Mouse (Mus musculus) gastrocnemius, postnatal 36 days (tissue): ENCODE data around the gene Dnah7b. TPM values are rescaled to one million over a fixed set of nuclear protein-coding genes. Genes with fewer than 3 reads are reported as not detected.
"Not testable (repeated sequence)": the region's sequence is repeated elsewhere in the genome, so short reads cannot be mapped to it uniquely, and the experiment has no call there.

Experiments used
- DNase-seq, 2 experiments: peaks; one replicate each; pipeline ENCODE4 v3.0.0; 2022
- intact Hi-C: fragments of 180-260 bp; cut with DNase I; formaldehyde crosslinking; loops from one replicate; pipeline ENCODE4 v1.15.1; 2025
- long read RNA-seq, 2 experiments: library from polyadenylated mRNA; stranded (forward); transcript quantifications; one replicate each; pipeline ENCODE4 v2.0.0; 2021
- total RNA-seq, 2 experiments: library from RNA; stranded (reverse); gene quantifications; 2 replicates each; pipeline ENCODE4 v1.2.3; 2021

Gene Dnah7b
- under 1 TPM; 0.10 to 0.13 TPM for total RNA-seq
- long read RNA-seq, experiment 1: 0 reads
- long read RNA-seq, experiment 2: 0 reads

DNA sequence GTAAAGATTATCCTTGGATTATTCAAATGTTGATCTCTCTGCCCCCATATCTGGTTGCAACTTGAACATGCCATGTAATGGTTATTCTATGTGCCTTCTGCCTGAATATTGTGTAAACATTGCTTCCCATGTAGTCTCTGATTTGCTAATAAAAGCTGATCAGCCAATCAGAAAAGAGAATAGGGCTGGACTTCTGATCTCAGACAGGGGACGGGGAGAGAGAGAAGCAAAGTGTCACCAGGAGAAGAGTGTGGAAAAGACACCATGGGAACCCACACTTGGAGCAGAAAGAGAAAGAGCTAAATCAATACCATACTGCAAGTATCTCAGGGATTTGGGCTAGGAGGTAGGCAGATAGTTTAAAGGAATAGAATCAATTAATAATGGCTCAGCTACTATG lies at the start of gene Dnah7b:
Gene Dnah7b, plus strand, starts transcription at position 301 of the 400 bp plus-strand sequence.
- intact Hi-C loops: no loop called here

DNA sequence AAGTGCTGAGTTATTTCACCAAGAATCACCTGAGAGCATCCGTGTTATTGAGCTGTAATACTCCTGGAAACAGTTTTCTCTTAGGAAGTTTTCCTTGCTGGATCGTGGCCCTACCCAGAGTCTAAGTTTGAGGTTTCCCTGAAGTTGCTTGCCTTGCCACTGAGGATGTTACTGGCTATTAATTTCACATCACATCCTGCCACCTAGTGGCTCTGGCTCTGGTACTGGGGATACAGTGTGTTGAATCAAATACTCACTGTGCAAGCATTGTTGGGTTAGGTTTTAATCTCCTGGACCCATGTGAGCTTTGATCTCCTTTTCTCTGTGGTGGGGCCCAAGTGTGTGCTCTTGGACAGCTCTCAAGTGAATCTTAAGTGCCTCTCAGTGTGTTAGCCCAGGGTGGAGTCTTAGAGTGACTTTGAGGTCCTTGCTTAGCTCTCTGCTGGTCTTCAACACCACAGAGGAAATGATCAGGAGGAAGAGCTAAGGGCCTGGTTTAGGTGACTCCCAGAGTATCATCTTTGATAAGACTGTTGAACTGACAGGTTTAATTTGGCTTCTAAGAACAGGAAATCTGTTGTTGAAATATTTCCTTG lies 47.6 kb upstream of the Dnah7b start:
- DNase-seq: peak in 1 of 2 experiments; percentile 19
- intact Hi-C loops: loop anchor here (5.0 kb wide), 1 partner anchor 196 kb away; no protein-coding TSS in a partner anchor

More for the DNA sequence above, at the start of gene Dnah7b:
- no peak for DNase-seq

DNA sequence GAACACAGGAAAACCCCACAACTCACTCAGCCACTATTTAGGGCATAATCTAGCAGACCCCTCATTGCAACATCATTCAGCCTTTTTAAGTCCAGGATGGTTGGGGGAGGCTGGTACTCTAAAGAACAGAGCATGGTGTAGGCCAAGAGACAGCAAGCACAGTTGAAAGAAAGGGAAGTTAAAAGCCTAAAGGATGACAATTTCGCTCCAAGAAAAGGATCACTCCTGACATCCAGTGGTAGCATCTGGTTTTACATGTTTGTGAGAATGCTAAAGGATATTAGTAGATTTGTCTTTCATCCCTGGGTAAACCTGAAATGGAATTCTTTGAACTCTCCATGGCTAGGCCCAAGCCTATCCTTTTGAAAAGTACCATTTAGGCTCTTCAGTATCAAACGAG lies 43.9 kb upstream of the Dnah7b start:
- intact Hi-C loops: no loop called here
- no peak for DNase-seq

DNA sequence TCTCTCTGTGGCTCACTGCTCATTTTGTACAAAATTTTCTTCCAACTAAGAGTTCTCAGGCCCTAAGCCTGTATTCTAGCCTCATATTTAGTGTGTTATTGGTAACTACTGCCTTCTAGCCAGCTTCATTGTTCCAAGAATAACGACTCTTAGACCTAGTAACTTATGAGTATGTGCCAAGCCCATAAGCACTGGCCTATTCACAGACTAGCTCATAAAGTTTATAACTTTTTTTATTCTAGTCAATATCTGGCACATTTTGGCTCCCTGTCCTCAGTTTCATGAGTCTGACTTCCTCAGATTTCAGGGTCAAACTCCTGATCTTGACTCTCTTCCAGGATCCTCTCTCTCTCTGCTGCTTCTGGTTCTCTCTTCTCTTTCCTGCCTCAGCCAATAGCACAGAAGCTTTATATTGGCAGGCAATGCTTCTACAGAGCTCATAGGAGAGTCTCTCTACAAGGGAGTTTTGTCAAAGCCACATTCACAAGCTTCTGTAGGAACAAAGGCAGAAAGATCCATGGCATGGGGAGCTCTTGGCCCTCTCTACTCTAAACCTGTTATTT lies 34.0 kb upstream of the Dnah7b start:
- DNase-seq: no peak
- intact Hi-C loops: no loop called here

DNA sequence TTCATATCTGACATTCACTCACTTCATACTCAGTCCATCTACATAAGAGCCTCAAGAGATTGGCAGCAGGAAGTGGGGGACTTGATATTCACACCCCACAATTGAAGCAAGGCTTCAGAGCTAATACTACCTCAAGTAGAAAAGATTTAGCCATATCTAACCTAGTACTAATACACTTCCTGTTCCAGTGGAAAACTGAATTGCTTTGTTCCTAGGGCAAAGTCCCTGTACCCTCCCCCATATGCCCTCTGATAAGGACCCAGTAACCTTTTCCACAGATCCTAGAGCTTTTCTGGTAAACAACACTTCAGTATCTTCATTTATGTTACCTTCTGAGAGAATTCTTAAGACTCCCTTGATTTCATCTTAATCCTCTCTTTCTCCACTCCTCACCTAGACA lies 17.9 kb upstream of the Dnah7b start:
- no peak for DNase-seq
- intact Hi-C loops: no loop called here

DNA sequence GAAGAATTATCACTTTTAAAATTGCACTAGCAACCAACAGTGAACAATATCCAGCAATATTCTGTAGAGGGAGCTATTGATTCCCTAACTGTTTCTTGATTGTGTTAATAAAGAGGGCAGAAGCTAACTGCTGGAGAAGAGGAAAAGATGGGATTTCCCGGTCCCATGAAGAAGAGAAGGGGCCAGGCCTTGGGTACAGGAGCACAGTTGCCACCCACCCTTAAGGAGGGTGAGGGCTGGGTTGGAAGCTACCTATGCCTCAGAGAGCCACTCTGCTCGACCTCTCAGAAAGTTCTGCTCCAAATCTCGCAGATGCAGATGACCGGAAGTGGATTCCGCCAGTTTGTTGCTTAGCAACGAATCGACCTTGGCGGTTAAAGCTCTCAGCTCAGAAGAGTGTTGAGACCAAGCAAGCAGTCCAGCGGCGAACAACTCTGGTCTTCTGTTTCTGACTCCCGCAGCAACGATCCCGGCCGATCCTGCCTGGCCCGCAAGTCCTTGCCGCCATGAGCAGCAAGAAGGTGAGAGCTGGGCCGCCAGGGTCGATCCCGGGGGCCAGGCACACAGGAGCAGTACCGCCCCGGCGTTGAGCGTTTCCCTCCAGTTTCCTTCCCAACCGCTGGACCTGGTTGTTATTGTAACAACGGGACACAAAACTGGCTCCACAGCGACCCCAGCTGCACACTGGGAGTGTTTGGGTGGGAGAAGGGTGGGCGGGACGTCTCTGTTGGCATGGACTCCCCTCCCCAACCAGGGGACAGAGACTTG lies 553 bp downstream of the Dnah7b start:
- intact Hi-C loops: no loop called here
- DNase-seq: peak; percentile 30 to 58

DNA sequence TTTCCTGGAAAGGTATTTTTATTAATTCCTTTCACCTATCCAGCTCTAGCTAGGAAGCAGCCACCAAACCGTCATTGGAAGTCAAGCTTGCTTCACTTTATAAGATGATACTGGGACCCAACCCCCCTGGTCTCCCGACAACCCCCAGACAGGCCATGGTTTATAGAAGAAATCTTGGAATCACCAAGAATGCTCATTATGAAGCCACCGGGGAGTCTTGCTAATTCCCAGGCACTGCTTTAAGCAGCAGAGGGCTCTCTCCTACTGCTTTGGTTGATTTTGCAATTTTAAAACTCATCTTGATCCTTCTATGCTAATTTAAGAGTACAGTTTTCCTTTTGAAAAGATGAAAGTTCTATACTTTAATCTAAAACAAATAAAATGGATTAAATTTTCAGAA lies 2.7 kb downstream of the Dnah7b start:
- DNase-seq, intact Hi-C loops: not testable (repeated sequence)

DNA sequence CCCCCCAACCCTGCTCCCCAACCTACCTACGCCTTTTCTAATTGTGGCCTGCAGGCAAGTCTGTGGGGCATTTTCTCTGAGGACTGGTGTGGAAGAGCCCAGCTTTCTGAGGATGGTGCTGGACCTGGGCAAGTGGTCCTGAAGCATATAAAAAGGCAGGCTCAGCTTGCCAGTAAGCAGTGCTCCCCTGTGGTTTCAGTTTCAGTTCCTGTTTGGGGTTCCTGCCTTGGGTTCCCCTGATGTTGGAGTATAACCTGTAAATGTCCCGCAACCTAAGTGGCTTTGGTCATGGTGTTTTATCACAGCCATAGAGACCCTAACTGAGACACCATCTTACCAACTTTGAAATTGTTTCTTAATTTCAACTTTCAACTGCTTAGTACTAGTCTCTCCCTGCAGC lies 11.8 kb downstream of the Dnah7b start:
- intact Hi-C loops: no loop called here
- no peak for DNase-seq

DNA sequence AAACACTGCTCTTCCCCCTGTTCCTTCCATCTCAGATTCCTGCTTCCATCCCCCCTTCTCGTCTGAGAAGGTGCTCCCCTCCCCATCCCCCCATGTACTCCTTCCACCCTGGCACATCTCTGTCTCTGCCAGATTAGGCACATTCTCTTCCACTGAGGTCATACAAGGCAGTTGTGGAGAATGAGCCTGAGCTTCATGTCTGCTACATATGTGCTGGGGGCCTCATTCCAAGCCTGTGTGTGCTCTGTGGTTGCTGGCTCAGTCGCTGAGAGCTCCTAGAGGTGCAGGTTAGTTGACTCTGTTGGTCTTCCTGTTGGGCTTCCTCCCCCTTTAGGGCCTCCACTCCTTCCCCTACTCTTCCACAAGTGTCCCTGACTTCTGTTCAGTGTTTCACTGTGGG lies 34.4 kb downstream of the Dnah7b start:
- no peak for DNase-seq
- intact Hi-C loops: no loop called here

DNA sequence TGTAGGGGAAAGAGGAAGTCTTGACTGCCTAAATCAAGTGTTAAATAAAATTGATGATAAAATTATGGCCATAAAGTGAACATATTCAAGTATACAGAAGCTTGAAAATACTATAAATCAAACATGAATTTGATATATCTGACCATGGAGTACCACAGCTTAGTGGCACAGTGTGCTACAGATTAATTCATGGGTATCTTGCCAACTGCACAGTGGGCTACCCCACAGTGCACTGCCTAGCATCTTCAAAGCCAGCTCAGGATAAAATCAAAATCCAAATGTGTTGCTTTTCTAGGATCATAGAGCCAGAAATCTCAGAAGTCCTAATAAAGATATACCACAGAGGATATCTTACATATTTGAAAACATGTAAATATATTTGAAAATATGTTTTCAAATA lies 46.5 kb downstream of the Dnah7b start:
- DNase-seq, intact Hi-C loops: not testable (repeated sequence)

DNA sequence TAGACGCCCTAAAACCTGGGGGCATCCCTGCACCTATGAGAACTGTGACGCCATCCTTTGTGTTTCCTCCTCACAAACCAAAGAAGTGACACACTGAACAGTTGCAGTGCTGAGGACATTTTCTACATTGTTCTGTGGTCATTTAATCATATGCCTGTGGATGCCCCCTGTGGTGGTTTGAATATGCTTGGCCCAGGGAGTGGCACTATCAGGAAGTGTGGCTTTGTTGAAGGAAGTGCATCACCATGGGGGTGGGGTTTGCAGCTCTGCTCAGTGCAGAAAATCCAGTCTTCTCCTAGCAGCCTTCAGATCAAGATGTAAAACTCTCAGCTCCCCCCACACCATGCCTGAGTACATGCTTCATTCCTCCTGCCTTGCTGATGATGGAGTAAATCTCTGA lies 51.1 kb downstream of the Dnah7b start:
- intact Hi-C loops, DNase-seq: not testable (repeated sequence)

DNA sequence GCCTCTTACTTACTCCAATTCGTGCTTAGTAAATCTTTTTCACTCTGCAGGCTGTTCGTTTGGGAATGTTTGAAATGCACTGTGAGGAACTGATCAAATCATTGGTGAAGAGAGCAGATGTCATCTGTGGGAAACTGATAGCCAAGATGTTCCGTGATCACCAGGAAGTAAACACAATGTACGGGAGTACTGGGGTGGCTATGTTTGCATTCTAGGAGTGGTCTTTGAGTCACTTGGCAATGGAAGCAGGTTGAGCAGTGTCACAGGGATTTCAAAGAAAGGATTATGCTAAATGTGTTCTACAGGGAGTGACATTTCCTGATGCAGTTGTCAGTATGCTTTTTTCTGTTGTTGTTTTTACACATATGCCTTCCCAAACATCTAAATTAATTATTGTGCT lies 61.9 kb downstream of the Dnah7b start:
- no peak for DNase-seq
- intact Hi-C loops: no loop called here

DNA sequence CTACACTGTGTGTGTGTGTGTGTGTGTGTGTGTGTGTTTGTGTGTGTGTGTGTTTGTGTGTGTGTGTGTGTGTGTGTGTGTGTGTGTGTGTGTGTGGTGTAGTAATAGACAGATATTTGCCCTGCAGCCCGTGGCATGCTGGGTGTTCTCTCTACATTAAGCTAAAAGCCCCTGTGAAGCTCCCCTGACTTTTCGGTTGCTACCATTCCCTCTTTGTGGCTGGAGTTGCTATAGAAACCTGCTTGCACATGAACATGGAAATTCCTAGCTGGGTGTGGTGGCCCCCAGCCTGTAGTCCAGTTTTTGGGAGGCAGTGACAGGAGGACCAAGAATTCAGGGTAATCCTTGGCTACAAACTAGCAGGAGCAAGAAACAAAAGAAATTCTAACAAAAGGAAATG lies 130.7 kb downstream of the Dnah7b start:
- DNase-seq, intact Hi-C loops: not testable (repeated sequence)

DNA sequence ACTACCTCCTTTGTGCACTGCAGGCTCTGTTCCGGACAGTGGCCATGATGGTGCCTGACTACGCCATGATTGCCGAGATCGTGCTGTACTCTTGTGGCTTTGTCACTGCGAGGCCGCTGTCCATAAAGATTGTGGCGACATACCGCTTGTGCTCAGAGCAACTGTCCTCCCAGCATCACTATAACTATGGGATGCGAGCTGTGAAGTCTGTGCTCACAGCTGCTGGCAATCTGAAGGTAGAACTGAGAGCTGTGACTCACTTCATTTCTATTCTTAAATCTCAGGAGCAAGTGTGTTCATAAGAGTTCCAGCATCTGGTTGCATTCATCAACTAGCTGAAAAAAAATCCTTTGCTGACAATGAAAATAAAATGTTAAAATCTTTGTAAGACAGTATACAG lies 135.1 kb downstream of the Dnah7b start:
- intact Hi-C loops: not testable (repeated sequence)

DNA sequence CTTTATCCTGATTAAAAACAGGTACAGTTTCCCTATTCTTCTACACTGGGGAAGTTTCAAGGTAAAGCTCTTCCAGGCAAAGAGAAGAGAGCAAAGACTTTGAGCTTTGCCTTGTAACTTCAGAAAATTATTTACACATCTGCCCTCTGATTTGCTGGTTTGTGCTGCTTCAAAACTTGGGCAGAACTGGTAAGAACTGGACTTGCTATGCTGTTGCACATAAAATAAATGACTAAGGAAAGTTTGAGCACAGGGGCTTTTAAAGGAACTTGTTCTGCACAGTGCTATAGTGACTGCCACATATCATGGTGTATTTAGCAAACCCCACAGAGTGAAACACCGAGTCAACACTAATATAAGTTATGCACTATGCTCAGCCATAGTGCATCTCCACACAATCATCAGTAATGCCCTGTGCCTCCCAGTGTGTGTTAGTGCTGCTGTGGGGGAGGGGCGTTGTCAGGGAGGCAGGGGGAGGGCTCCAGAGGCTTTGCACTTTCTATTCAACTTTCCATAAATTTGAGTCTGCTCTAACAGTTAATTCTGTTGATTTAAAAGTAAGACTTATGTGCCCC lies 144.0 kb downstream of the Dnah7b start:
- not testable (repeated sequence) for DNase-seq
- intact Hi-C loops: loop anchor here (5.0 kb wide), 1 partner anchor 427 kb away; no protein-coding TSS in a partner anchor

More for the DNA sequence above, 135.1 kb downstream of the Dnah7b start:
- not testable (repeated sequence) for DNase-seq

DNA sequence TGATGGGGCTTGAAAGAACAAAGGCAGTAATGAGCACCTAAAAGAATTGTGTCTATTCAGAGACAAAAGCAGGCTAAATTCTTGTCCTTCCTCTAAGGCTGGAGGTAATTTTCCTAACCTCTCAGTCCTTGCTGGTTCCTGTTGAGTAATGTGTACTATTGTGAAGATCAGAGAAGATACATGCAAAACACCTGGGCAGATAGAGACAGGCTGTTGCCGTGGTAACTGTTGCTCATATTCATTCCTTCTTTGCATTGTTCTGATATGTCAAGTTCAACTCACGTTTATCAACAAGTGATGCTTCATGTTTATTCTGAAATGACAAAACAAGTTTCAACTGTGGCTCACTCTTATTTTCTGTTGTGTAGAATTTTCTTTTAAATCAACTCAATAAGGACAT lies 156.6 kb downstream of the Dnah7b start:
- DNase-seq, intact Hi-C loops: not testable (repeated sequence)

DNA sequence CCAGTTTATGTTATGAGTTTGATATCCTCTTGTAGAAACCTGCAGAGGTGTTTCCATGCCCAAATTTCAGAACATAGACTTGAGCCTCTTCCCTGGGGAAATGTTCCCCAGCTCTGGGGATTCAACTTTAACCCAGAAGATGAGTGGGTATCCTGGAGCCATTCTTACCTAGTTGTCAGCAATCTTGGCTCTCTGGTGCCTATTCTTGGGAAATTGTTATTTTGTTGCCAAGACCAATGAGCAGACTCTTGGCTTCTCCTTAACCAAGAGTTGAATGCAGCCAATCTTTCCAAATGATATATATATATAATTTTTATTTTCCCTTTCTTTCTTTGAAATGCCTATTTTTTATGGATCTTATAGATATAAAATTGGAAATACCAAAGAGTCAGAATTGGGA lies 160.0 kb downstream of the Dnah7b start:
- intact Hi-C loops, DNase-seq: not testable (repeated sequence)

DNA sequence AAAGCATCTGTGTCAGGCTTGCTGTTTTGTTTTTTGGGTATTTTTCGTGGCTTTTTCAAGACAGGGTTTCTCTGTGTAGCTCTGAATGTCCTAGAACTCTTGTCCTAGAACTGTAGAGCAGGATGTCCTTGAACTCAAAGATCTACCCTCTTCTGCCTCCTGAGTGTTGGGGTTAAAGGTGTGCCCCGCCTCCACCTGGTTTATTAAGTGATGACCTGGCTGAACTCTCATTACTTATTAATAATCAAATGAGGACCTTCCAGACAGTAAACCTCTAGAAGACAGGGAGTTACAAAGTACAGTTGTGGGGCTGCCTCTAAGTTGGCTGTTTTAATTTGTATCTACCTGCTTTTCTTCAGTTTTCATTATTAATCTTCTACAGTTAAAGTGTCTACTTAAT lies 202.7 kb downstream of the Dnah7b start:
- DNase-seq, intact Hi-C loops: not testable (repeated sequence)

DNA sequence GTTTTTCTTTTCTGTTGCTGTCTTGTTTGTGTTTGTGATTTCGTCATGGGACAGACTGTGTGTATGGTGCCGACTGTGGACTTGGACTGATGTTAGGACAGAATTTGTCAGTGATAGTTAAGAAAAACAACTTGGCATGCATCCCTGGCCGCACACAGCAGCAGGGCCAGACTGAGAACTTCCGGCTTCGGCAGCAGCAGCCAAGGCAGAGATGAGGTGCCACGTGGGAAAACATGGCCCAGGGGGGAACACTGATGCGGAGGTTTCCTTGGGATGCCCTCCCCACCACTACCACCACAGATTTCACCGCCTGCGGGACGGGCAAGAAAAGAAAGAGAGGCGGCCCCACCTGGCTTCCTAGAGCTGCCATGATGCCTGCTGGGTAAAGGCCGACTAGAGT lies 205.8 kb downstream of the Dnah7b start:
- DNase-seq: no peak
- intact Hi-C loops: no loop called here

DNA sequence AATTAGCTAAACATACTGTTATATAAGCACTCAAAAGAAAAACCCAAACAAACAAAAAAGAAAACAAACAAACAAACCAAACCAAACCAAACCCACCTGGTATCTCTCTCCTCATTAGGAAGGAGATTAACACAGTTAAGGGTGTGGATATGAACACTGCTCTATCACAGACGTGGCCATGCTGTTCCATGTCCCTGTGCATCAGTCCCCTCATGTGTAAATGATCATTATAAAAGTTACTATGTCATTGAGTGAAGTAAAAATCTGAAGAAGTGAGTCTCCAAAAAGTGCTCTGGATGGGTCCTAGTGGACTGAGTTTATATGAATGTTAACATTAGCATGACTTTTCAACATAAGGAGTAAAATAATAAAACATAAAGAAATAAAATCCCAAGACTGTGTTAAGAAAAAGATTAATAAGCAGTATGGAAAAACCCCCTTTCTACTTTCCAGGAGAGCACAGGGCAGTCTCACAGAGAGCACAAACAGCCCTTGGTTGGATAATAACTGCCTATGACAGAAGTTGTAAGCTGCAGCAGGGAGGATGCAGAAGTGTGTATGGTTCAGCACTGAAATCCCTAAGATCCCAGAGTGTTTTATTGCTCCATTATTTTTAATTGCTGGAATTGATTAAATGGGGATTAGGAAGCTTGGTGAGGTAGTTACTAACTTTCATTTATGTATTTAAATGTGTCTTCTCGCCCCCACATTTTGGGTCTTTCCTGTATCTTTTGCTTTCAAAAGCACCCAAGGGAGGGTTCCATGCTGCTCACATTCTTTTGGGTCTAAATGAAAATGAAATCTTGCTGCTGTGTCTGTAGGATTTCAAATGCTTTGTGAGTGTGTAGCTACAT lies 212.2 kb downstream of the Dnah7b start:
- intact Hi-C loops, DNase-seq: not testable (repeated sequence)
